Mouse (Mus musculus): Measurements from ENCODE around the gene Grin2b. TPM values are rescaled to one million over a fixed set of nuclear protein-coding genes. Genes with fewer than 3 reads are reported as not detected.
A peak's percentile ranks its signal among the peaks of the same experiment; 100 is the strongest.

The Grin2b gene
- total and polyA plus RNA-seq, 2 experiments = 0.01 to 0.09 TPM

DNA sequence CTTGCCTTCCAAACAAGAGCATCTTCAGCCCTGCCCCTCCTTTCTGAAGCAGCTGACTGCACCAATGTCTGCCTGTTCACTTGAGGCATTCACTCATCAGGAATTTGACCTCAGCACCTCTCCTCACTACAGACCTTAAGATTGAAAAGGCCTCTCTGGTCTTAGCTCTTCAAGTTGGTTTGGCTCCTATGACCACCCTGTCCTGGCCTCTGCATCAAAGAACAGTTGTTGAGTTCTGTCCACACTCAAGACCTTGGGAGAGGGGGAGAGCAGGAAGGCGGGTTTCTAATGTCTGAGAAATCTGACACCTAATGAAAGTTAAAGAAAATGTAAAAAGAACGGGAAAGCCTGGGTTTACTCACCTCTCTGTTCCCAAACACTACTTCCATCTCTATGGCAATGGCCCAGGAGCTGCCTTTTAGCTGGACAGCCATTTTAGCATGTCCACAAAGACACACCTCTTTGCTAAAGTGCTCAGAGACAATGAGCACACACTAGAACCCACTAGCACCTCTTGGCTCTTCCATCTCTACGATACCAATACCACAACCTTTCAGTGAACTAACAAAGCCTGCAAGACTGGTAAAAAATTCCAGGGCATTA is 202.5 kb downstream of the Grin2b start:
- H3K27me3 ChIP-seq (ENCODE audit: control insufficient read depth, insufficient read depth, low read length) = 0 out of 2 replicates have a peak, but pooled peaks cover 3% of the 10 kb centered on the region
- no peak overlapping the region for H3K27ac ChIP-seq (replicated peaks; ENCODE audit: insufficient read depth, low read depth, low read length)
- H3K4me1 ChIP-seq (ENCODE audit: control insufficient read depth, insufficient read depth, low read length) = no peaks in the 10 kb centered on the region
- WGBS = 51% methylated on average over 3 of the region's 3 CpGs
- no peak overlapping the region for H3K4me3 ChIP-seq (ENCODE audit: insufficient read depth, low read depth, low read length)
- no peaks in the 10 kb centered on the region for H3K79me2 ChIP-seq (ENCODE audit: control insufficient read depth, insufficient read depth, low read length)
- no peak for DNase-seq (ENCODE audit: extremely low read depth, low read depth, low spot score)
- H3K36me3 ChIP-seq (ENCODE audit: control insufficient read depth, insufficient read depth, low read length) = no peaks in the 10 kb centered on the region
- no peak for TF ChIP-seq POLR2A (IDR thresholded peaks at IDR 0.05; ENCODE audit: extremely low read depth, insufficient read depth, low read length)
- TF ChIP-seq CTCF (IDR thresholded peaks at IDR 0.05; ENCODE audit: low read depth, low read length) = no peak
- no peak overlapping the region for H3K9ac ChIP-seq (ENCODE audit: low read depth, low read length)

GRCm38 (mm10) chr6:135961766-135962165 is 211.5 kb downstream of the Grin2b start:
- no peak for DNase-seq (ENCODE audit: extremely low read depth, low read depth, low spot score)
- no peak for TF ChIP-seq CTCF (IDR thresholded peaks at IDR 0.05; ENCODE audit: low read depth, low read length)
- TF ChIP-seq POLR2A (IDR thresholded peaks at IDR 0.05; ENCODE audit: extremely low read depth, insufficient read depth, low read length) = no peak
- WGBS = 69% methylated on average over 9 of the region's 9 CpGs

GRCm38 (mm10) chr6:135959629-135960028 is 213.7 kb downstream of the Grin2b start:
- H3K27me3 ChIP-seq (ENCODE audit: control insufficient read depth, insufficient read depth, low read length) = no peaks in the 10 kb centered on the region
- no peak overlapping the region for H3K4me3 ChIP-seq (ENCODE audit: insufficient read depth, low read depth, low read length)
- H3K36me3 ChIP-seq (ENCODE audit: control insufficient read depth, insufficient read depth, low read length) = no peaks in the 10 kb centered on the region
- 84% methylated on average over 10 of the region's 10 CpGs for WGBS
- no peak for DNase-seq (ENCODE audit: extremely low read depth, low read depth, low spot score)
- no peak for TF ChIP-seq POLR2A (IDR thresholded peaks at IDR 0.05; ENCODE audit: extremely low read depth, insufficient read depth, low read length)
- TF ChIP-seq CTCF (IDR thresholded peaks at IDR 0.05; ENCODE audit: low read depth, low read length) = no peak
- no peaks in the 10 kb centered on the region for H3K79me2 ChIP-seq (ENCODE audit: control insufficient read depth, insufficient read depth, low read length)
- H3K9ac ChIP-seq (ENCODE audit: low read depth, low read length) = no peak overlapping the region
- H3K27ac ChIP-seq (replicated peaks; ENCODE audit: insufficient read depth, low read depth, low read length) = no peak overlapping the region
- no peaks in the 10 kb centered on the region for H3K4me1 ChIP-seq (ENCODE audit: control insufficient read depth, insufficient read depth, low read length)

More at GRCm38 (mm10) chr6:135961766-135962165, 211.5 kb downstream of the Grin2b start:
- H3K36me3 ChIP-seq (ENCODE audit: control insufficient read depth, insufficient read depth, low read length) = no peaks in the 10 kb centered on the region
- H3K4me3 ChIP-seq (ENCODE audit: insufficient read depth, low read depth, low read length) = no peak overlapping the region
- no peaks in the 10 kb centered on the region for H3K27me3 ChIP-seq (ENCODE audit: control insufficient read depth, insufficient read depth, low read length)
- H3K27ac ChIP-seq (replicated peaks; ENCODE audit: insufficient read depth, low read depth, low read length) = no peak overlapping the region
- H3K9ac ChIP-seq (ENCODE audit: low read depth, low read length) = no peak overlapping the region
- no peaks in the 10 kb centered on the region for H3K79me2 ChIP-seq (ENCODE audit: control insufficient read depth, insufficient read depth, low read length)
- no peaks in the 10 kb centered on the region for H3K4me1 ChIP-seq (ENCODE audit: control insufficient read depth, insufficient read depth, low read length)

DNA sequence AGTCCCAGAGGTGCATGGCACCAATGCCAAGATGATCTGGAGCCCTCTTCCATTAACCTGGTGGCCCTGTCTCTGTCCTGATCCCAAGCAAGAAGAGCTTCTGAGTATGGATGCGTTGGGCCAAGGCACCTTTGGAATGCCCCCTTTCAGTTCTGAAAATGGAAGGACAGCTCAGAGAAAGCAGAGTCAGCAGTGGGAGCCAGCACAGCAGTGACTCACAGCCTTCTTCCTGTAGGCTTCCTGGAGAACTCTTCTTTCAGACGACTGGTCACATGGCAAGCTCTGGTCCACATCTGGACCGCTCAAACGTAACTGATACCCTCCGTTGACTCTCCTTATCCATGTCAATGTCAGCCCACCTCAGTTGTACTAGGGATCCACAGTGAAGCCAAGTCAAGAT is 221.6 kb downstream of the Grin2b start:
- Histone ChIP-seq H3K36me3 (ENCODE audit: control insufficient read depth, insufficient read depth, low read length) (no peaks in the 10 kb centered on the region), H3K27ac (replicated peaks; ENCODE audit: insufficient read depth, low read depth, low read length) (no peak overlapping the region), H3K27me3 (ENCODE audit: control insufficient read depth, insufficient read depth, low read length) (no peaks in the 10 kb centered on the region), H3K9ac (ENCODE audit: low read depth, low read length) (no peak overlapping the region), H3K79me2 (ENCODE audit: control insufficient read depth, insufficient read depth, low read length) (no peaks in the 10 kb centered on the region), H3K4me1 (ENCODE audit: control insufficient read depth, insufficient read depth, low read length) (no peaks in the 10 kb centered on the region), H3K4me3 (ENCODE audit: insufficient read depth, low read depth, low read length) (no peak overlapping the region)
- WGBS = 71% methylated on average over 5 of the region's 5 CpGs
- peak; percentile 4 for DNase-seq (ENCODE audit: extremely low read depth, low read depth, low spot score)
- no peak for TF ChIP-seq POLR2A (IDR thresholded peaks at IDR 0.05; ENCODE audit: extremely low read depth, insufficient read depth, low read length)
- TF ChIP-seq CTCF (IDR thresholded peaks at IDR 0.05; ENCODE audit: low read depth, low read length) = no peak

DNA sequence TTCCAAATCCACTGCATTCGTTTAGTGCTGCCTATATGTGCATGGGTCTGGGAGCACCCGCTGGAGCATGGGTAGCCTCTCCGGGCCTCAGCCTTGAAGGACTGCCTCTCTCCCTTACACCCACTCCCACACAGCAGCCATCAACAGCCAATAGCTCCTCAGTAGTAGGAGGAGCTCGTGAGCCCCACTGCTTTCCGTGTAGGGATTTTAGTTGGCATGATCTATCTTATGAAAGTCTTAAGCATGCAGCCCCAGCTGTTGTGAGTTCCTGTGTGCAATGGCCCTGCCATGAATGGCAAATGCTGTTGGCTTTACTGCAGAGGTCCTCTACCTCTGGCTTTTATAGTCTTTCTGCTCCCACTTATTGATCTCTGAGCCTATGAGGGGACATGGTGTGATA is 227.8 kb downstream of the Grin2b start:
- Histone ChIP-seq H3K27me3 (ENCODE audit: control insufficient read depth, insufficient read depth, low read length) (no peaks in the 10 kb centered on the region), H3K36me3 (ENCODE audit: control insufficient read depth, insufficient read depth, low read length) (no peaks in the 10 kb centered on the region), H3K4me1 (ENCODE audit: control insufficient read depth, insufficient read depth, low read length) (no peaks in the 10 kb centered on the region), H3K9ac (ENCODE audit: low read depth, low read length) (no peak overlapping the region), H3K4me3 (ENCODE audit: insufficient read depth, low read depth, low read length) (no peak overlapping the region), H3K27ac (replicated peaks; ENCODE audit: insufficient read depth, low read depth, low read length) (no peak overlapping the region), H3K79me2 (ENCODE audit: control insufficient read depth, insufficient read depth, low read length) (no peaks in the 10 kb centered on the region)
- DNase-seq (ENCODE audit: extremely low read depth, low read depth, low spot score) = no peak
- WGBS = 79% methylated on average over 5 of the region's 5 CpGs
- TF ChIP-seq CTCF (IDR thresholded peaks at IDR 0.05; ENCODE audit: low read depth, low read length) = no peak
- TF ChIP-seq POLR2A (IDR thresholded peaks at IDR 0.05; ENCODE audit: extremely low read depth, insufficient read depth, low read length) = no peak

DNA sequence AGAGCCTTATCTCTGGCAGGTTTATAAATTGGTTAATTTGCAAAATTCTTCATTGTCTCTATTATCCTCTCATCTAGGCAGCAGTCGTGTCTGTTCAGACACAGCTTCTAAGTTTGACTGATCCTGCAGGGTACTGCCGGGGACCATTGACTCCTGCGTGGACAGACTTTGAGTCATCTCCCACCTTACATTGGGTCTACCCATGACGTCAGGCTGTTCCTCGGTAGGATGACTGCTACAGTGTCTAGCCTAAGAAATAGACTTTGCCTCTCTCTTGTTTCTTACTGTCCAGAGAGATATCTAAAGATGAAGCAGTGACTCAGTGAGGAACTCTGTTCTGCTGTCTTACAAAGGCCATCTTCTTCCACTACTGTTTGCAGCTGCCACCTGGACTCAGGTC is 229.0 kb downstream of the Grin2b start:
- Histone ChIP-seq H3K27me3 (ENCODE audit: control insufficient read depth, insufficient read depth, low read length) (no peaks in the 10 kb centered on the region), H3K4me1 (ENCODE audit: control insufficient read depth, insufficient read depth, low read length) (no peaks in the 10 kb centered on the region), H3K4me3 (ENCODE audit: insufficient read depth, low read depth, low read length) (no peak overlapping the region), H3K27ac (replicated peaks; ENCODE audit: insufficient read depth, low read depth, low read length) (no peak overlapping the region), H3K9ac (ENCODE audit: low read depth, low read length) (no peak overlapping the region), H3K36me3 (ENCODE audit: control insufficient read depth, insufficient read depth, low read length) (no peaks in the 10 kb centered on the region), H3K79me2 (ENCODE audit: control insufficient read depth, insufficient read depth, low read length) (no peaks in the 10 kb centered on the region)
- 88% methylated on average over 5 of the region's 5 CpGs for WGBS
- TF ChIP-seq POLR2A (IDR thresholded peaks at IDR 0.05; ENCODE audit: extremely low read depth, insufficient read depth, low read length) (no peak), CTCF (IDR thresholded peaks at IDR 0.05; ENCODE audit: low read depth, low read length) (no peak)
- DNase-seq (ENCODE audit: extremely low read depth, low read depth, low spot score) = no peak
